Mouse (Mus musculus) cerebellum, postnatal 10 days (tissue): ENCODE measurements around the gene Prex1.

Experiments used
- DNase-seq, 2 experiments: peaks; one replicate each; pipeline ENCODE4 v3.0.0; 2021; ENCODE audit warnings: mixed read lengths in 2 of 2

The Prex1 gene

GRCm38 (mm10) chr2:166658380-166658779 lies 55.3 kb downstream of the Prex1 start:
- DNase-seq = no peak

GRCm38 (mm10) chr2:166657451-166658011 lies 56.1 kb downstream of the Prex1 start:
- no peak for DNase-seq

GRCm38 (mm10) chr2:166656630-166657029 lies 57.0 kb downstream of the Prex1 start:
- DNase-seq = no peak

GRCm38 (mm10) chr2:166655727-166656520 lies 57.7 kb downstream of the Prex1 start:
- no peak for DNase-seq

- no peak for DNase-seq
These were observed 58.3 kb downstream of the Prex1 start for GRCm38 (mm10) chr2:166655308-166655707.

- DNase-seq = no peak
These were observed 58.8 kb downstream of the Prex1 start for GRCm38 (mm10) chr2:166654875-166655274.

GRCm38 (mm10) chr2:166653564-166653963 lies 60.1 kb downstream of the Prex1 start:
- DNase-seq = peak in 1 of 2 experiments; percentile 59

- no peak for DNase-seq
These were observed 61.0 kb downstream of the Prex1 start for GRCm38 (mm10) chr2:166652672-166653071.

GRCm38 (mm10) chr2:166651317-166652030 lies 62.2 kb downstream of the Prex1 start:
- DNase-seq = peak; percentile 58 to 73

GRCm38 (mm10) chr2:166650414-166650813 lies 63.2 kb downstream of the Prex1 start:
- peak in 1 of 2 experiments; percentile 50 for DNase-seq

- no peak for DNase-seq
These were observed 66.4 kb downstream of the Prex1 start for GRCm38 (mm10) chr2:166647242-166647641.

GRCm38 (mm10) chr2:166646434-166647088 lies 67.1 kb downstream of the Prex1 start:
- DNase-seq = peak in 1 of 2 experiments; percentile 53

- no peak for DNase-seq
These were observed 68.8 kb downstream of the Prex1 start for GRCm38 (mm10) chr2:166644816-166645215.

- no peak for DNase-seq
These were observed 71.0 kb downstream of the Prex1 start for GRCm38 (mm10) chr2:166642581-166642987.

GRCm38 (mm10) chr2:166639750-166640149 lies 73.9 kb downstream of the Prex1 start:
- DNase-seq = no peak

GRCm38 (mm10) chr2:166638947-166639641 lies 74.5 kb downstream of the Prex1 start:
- DNase-seq = no peak

- no peak for DNase-seq
These were observed 75.4 kb downstream of the Prex1 start for GRCm38 (mm10) chr2:166638079-166638800.

- no peak for DNase-seq
These were observed 76.0 kb downstream of the Prex1 start for GRCm38 (mm10) chr2:166637673-166637990.

- DNase-seq = peak; percentile 82 to 89
These were observed 76.6 kb downstream of the Prex1 start for GRCm38 (mm10) chr2:166636867-166637672.

GRCm38 (mm10) chr2:166635521-166635920 lies 78.1 kb downstream of the Prex1 start:
- peak; percentile 61 to 78 for DNase-seq
